Mouse (Mus musculus) neural tube, embryonic 10.5 days (tissue): ENCODE results near the gene Zscan29.
"Not testable (repeated sequence)": the region's sequence is repeated elsewhere in the genome, so short reads cannot be mapped to it uniquely, and the experiment has no call there.

ENCODE experiments used
- DNase-seq: peaks from one replicate; pipeline ENCODE4 v3.0.0-alpha.2; 2017; ENCODE audit warnings: low spot score; ENCODE audit errors: extremely low spot score

Gene Zscan29

DNA sequence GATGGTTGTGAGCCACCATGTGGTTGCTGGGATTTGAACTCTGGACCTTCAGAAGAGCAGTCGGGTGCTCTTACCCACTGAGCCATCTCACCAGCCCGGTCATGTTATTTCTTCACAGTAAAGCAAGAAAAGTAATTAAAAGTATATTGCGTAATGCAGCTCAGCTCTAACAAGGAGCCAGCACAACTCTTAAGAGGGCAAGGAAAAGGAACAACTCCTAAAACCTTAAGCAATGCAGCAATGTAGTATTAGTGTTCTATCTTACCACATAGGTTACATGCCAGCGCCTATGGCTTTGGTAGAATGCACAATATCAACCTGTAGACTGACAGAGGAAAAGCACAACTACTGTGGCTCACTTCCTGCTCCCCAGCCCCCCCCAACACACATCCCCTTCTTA lies 33.6 kb downstream of the Zscan29 start:
- DNase-seq, result no peak

- no peak for DNase-seq
Observed at GRCm38 (mm10) chr2:121132822-121133221, 38.1 kb downstream of the Zscan29 start.

DNA sequence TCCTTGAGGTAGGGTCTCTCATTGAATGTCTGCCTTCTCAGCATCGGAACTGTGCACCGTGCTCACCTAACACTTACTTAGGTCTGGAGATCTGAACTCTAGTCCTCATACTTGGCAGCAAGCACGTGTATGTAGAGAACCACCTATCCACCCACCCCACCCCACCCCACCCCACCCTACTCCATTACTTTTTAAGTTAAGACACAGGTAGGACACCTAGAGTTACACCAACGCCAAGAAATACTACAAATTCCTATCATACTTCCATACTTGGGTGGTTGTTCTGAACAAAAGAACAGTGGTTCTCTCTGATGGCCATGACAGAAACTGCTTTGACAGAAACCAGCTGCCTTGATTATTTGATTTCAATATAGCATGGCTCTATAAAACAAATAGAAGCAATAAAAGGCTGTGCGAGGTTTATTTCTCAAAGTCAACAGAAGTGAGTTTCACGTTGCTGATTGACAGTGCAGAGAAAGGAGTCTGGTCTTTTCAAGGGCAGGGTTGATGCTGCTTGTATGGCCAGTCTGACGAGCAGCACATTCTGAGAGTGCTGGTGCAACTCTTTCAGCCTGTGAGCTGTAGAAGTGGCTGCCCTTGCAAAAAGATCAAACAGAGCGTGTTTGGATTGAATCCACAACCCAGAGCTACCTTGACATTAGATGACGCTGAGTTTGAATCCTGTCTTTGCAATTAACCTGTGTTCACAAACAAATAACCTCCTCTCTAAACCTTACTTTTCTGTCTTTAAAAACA lies 41.9 kb downstream of the Zscan29 start:
- no peak for DNase-seq

DNA sequence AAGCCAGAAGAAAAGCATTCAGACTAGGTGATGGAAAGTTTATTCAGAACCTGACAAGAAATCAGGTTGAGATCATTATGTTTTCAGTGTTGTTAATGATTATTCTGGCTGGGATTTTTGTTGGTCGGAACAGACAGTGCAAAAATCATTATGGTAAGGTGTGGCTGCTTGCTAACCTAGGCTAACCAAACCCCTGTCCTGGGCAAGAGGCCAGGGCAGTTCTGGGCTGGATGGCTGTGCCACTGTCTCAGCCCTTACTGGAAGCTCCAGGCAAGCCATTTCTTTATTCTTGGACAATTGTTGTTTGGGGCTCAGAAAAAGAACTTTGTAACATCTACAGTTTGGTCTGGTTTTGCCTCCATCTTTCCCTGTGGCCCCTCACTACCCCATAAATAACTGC lies 43.4 kb downstream of the Zscan29 start:
- no peak for DNase-seq

DNA sequence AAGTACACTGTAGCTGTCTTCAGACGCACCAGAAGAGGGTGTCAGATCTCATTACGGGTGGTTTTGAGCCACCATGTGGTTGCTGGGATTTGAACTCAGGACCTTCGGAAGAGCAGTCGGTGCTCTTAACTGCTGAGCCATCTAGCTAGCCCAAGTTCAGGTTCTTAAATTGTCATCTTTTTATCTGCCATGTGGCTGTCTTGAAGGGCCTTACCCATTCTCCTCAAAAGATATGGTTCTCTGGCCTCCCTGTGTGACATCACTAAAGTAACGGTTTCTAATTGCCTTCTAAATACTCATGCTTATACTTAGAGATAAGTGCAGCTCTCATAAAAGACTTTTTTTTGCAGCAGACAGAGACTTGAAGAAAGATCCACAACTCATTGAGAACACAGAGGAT lies 44.6 kb downstream of the Zscan29 start:
- not testable (repeated sequence) for DNase-seq

DNA sequence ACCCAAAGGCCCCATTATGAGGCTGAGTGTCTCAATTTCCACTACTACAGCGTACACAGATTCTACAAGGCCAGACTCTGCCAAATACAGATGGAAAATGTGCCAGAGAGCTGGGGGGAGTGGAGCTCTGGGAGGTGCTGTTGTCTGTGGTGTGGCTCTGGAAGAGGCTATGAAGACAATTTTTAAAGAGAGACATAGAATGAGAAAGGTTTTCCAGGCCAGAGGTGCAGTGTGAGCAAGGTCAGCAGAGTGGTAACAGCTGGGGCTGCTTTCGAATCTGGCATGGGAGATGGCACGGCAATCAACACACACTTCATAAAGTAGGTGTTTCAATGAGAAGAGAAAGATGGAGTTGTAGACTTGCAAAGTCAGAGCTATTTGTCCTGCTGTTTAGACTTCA lies 51.7 kb downstream of the Zscan29 start:
- no peak for DNase-seq

DNA sequence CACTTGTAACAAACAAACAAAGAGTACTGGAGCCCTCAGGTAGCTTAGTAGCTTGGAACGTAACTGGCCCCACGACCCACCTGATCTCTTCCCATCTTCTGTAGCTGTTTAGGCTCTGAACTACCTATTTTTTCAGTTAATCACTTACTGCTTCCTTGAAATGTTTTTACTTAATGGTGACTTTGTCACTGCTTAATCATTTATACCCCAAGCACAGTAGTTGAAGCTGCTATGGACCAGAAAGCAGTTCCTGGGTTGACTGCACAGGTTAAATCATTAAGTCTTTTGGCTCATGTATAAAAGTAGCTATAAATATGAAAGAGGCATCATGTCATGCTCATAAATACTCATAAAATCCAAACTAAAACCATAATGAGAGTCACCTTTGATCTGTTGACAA lies 55.5 kb downstream of the Zscan29 start:
- DNase-seq, result no peak

DNA sequence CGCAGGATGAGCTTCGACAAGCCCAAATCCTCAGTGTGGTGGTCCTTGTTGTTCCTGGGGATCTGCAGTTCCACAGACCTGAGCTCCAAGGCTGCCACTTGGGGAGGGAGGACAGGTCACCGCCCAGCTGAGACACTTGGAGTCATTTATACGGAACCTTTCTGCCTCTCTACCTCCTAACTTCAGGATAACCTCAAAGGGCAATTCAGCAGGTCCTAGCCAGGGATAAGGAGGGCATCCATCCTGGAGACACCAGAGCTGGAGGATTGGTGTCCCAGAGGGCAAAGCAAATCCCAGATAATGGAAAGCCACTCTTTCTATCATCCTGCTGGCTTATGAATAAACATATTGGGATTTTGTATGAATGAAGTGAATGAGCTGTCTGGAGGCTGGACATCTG lies 61.2 kb downstream of the Zscan29 start, which contains the start of gene Tgm7:
TSS of gene Tgm7 (minus strand) at position 101 of the 400 bp plus-strand sequence.
- DNase-seq, result no peak
